Mouse (Mus musculus) lung, postnatal 36 days (tissue): Measurements from ENCODE around the gene Ddx52.

Experiments used
- DNase-seq: peaks from one replicate; pipeline ENCODE4 v3.0.0; 2022; ENCODE audit warnings: mixed read lengths

Gene Ddx52

DNA sequence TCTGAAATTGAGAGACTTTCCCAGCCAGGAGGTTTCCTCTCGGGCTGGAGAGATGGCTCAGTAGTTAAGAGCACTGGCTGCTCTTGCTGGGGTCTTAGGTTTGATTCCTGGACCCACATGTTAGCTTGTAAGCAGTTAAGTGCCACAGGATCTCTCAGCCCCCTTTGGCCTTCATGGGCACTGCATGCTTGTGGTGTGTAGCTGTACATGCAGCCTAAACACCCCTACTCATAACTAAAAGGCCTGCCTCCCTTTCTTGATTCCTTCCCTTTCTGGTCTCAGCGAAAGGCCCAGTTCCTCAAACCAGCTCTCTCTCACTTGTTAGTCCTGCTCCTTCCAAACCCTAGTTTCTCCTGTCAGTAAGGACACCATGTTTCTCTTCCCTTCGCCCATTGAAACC lies 27.2 kb downstream of the Ddx52 start:
- DNase-seq = no peak

- no peak for DNase-seq
Measured at GRCm38 (mm10) chr11:83974561-83975346, 32.9 kb downstream of the Ddx52 start.

DNA sequence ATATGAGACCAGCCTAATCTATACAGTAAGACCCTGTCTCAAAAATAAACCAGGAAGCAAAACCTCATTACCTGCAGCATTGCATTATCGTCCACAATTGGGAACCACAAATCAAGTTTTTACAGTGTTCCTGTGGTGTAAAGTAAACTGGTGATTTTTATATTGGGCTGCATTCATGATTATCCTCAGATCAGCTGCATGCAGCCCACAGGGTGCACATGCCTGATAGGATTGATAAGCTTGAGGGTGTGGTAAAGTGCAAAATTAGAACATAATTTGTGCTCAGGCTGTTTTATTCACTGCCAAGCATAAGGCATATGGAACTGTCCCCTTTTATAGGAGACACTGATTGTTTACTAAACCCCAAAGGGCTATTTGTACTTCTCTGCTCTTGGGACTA lies 33.6 kb downstream of the Ddx52 start:
- no peak for DNase-seq

GRCm38 (mm10) chr11:83976236-83976977 lies 34.5 kb downstream of the Ddx52 start:
- DNase-seq = no peak

DNA sequence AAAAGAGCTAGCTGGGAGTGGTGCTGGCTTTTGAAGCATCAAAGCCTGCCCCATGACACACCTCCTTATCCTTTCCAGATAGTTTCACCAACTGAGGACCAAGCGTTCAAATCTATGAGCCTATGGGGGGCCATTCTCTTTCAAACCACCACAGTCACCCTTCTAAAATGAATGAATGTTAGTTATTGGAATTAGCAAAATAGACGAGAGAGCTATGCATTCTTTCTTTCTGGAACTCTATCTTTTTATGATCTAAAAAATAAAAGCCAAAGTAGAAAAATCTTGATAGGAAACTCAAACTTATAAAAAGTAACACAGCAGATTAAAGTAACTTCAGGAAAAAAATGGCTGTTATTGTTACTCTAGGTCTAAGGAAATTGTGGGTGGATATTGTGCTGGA lies 35.9 kb downstream of the Ddx52 start:
- no peak for DNase-seq

DNA sequence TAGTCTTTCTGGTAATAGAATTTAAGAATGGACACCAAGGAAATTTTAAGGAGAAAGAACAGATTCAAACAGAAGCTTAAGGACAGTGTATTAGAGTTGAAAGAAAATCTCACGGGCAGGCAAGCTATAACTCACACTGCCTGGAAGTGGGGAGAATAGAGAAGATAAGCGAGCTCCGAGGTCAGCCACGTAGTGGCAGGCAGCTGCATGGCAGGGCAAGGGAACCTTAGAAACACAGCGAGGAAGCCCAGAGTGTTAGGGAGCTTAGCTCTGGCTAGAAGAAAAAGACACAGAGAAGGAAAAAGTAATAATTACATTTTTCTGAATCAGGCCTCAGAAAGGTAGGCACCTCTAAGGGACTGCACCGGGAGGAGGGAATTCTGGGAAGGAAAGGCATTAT lies 38.1 kb downstream of the Ddx52 start:
- DNase-seq = no peak

GRCm38 (mm10) chr11:83981338-83981737 lies 39.5 kb downstream of the Ddx52 start:
- DNase-seq = no peak

DNA sequence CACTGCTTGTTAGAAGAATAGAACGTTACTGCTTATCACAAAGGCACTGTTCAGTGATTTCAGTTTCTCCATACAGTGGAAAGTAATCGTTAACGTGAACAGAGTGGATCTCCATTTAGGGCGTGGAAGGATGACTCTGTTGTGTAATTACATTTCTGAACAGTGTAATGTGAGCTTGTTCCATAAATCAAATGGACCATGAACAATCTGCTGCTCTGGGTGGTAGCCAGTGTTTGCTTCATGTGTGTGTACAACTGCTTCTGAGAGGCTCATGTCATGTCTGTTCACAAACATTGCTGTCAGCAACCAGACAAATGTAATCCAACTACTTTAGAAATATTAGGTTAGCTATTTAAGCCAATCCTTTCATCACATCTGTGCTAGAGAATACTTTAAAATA lies 49.8 kb downstream of the Ddx52 start:
- DNase-seq = no peak

GRCm38 (mm10) chr11:83993428-83993827 lies 51.6 kb downstream of the Ddx52 start:
- DNase-seq = peak; percentile 88

- no peak for DNase-seq
Measured at GRCm38 (mm10) chr11:83994481-83994880, 52.6 kb downstream of the Ddx52 start.

DNA sequence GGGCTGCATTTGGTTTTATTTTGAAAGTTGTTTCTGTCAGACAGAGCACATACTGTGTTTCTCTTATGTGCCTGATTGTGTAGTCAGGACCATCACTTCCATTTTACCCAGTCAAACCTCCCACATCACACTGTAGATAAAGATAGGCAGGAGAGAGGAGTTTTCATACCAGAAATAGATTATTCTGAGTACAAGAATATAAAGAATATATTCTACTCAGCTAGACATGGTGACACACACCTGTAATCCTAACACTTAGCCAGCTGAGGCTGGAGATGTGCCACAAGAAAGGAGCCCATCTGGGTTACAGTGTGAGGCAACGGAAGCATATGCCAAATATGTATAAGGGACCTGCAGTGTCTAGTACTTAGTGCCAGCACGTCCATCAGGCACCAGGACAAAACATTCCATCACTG lies 53.7 kb downstream of the Ddx52 start:
- no peak for DNase-seq

- DNase-seq = no peak
Measured at GRCm38 (mm10) chr11:83997171-83997868, 55.5 kb downstream of the Ddx52 start.

GRCm38 (mm10) chr11:83998993-83999392 lies 57.1 kb downstream of the Ddx52 start:
- no peak for DNase-seq

GRCm38 (mm10) chr11:83999411-83999915 lies 57.6 kb downstream of the Ddx52 start:
- DNase-seq = no peak

DNA sequence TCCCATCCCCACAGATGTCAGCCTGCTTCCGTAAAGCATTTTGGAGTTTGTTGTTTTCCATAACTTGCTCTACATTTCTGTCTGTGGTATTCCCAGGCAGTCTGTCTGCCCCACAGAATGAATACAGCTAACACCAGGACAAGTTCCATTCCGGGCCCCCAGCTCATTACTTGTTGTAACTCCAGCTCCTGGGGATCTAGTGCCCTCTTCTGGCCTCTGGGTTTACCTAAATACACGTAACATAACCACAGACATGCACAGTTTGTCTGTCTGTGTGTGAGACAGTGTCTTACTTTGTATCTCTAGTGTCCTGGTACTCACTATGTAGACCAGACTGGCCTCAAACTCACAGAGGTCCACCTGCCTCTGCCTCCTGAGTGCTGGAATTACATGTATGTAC lies 59.4 kb downstream of the Ddx52 start:
- DNase-seq = peak; percentile 5

- no peak for DNase-seq
Measured at GRCm38 (mm10) chr11:84003986-84004385, 62.1 kb downstream of the Ddx52 start.

DNA sequence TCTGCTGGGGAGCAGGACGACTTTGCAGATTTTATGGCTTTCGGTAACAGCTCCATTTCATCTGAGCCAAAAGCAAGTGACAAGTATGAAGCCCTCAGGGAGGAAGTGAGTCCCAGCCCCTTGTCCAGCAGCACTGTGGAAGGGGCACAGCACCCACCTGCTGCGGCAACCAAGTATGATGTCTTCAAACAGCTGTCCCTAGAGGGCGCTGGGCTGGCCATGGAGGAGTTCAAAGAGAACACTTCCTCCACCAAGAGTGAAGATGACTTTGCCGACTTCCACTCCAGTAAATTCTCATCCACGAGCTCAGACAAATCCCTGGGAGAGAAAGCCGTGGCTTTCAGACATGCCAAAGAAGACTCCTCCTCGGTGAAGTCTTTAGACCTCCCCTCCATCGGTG lies 67.1 kb downstream of the Ddx52 start:
- no peak for DNase-seq

DNA sequence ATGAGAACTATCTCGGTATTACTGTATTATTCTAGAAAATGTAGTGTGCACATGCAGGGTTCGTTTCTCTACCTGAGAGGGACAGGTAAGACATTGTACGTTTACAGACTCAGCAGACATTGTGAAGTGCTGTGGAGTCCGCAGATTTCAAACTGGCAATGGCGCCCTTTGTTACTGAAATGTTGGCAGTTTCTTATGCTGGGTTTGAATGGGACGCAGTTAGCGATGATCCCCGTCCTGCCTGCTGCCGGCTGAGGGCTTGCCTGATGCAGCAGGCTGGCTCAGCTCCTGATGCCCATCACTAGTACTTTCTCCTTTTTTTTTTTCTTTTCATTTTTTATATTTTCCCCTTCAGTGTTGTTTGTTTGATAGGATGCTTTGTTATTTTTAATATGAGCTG lies 68.5 kb downstream of the Ddx52 start:
- DNase-seq = no peak

DNA sequence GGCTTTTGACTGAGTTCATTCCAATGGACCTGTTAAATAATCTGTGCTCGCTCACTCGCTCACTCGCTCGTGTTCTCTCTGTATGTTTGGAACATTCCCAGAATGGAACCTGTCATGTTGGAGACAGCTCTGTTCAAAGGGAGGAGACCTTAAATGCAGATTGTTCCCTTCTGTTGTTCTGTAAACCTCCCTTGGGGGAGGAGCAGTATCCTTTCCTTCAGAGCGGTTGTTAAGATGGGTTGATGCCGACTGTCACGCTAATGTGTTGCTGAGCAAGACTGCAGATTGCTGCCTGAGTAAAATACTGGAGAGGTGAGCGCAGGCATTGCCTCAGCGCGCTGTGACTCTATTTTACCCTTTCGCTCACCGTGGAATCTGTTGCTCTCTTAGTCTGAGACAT lies 69.2 kb downstream of the Ddx52 start:
- no peak for DNase-seq

- no peak for DNase-seq
Measured at GRCm38 (mm10) chr11:84011576-84011975, 69.7 kb downstream of the Ddx52 start.
